Mouse (Mus musculus) lung, postnatal 0 days (tissue): ENCODE results near the gene Cd200r2.

Experiments
- CTCF ChIP-seq: IDR thresholded peaks from 2 replicates; pipeline ENCODE4 v1.5.1; 2016; ENCODE audit warnings: antibody characterized with exemption, mild to moderate bottlenecking
- EP300 ChIP-seq: IDR thresholded peaks from 2 replicates; pipeline ENCODE4 v1.6.1; 2016; ENCODE audit warnings: antibody characterized with exemption, mild to moderate bottlenecking, control low read depth

- TF ChIP-seq CTCF (no peak), EP300 (no peak)
Measured at GRCm38 (mm10) chr16:44875178-44875577, 8.3 kb downstream of the Cd200r2 start.
